Mouse (Mus musculus) neural tube, embryonic 14.5 days (tissue): ENCODE results near the gene Rin3. TPM values are rescaled to one million over a fixed set of nuclear protein-coding genes. Genes with fewer than 3 reads are reported as not detected.

Experiments
- ATAC-seq: fragments of 200-750 bp; cut with Nextera tagmentation; 2 replicates; pipeline ENCODE4 v1.8.0; 2017; ENCODE audit warnings: low read depth, mild to moderate bottlenecking, moderate TSS enrichment, moderate library complexity
- H3K27ac ChIP-seq: fragments of 300-500 bp; sonication (generic); 2 replicates; pipeline ENCODE4 v1.5.1; 2014; ENCODE audit warnings: low read depth, mild to moderate bottlenecking, control low read depth, low read length, moderate library complexity, mixed read lengths
- H3K27me3 ChIP-seq: fragments of 300-500 bp; sonication (generic); 2 replicates; pipeline ENCODE4 v1.6.1; 2014; ENCODE audit warnings: low read length; ENCODE audit not compliant: control insufficient read depth, insufficient read depth
- H3K36me3 ChIP-seq: fragments of 300-500 bp; sonication (generic); 2 replicates; pipeline ENCODE4 v1.6.1; 2014; ENCODE audit warnings: low read length, mixed read lengths; ENCODE audit not compliant: control insufficient read depth, insufficient read depth
- H3K4me1 ChIP-seq: fragments of 300-500 bp; sonication (generic); 2 replicates; pipeline ENCODE4 v1.6.1; 2014; ENCODE audit warnings: low read length; ENCODE audit not compliant: control insufficient read depth, insufficient read depth
- H3K4me2 ChIP-seq: fragments of 300-500 bp; sonication (generic); 2 replicates; pipeline ENCODE4 v1.6.1; 2014; ENCODE audit warnings: mild to moderate bottlenecking, low read depth, low read length, control low read depth
- H3K4me3 ChIP-seq: fragments of 300-500 bp; sonication (generic); 2 replicates; pipeline ENCODE4 v1.5.1; 2014; ENCODE audit warnings: low read depth, low read length, control low read depth, mixed read lengths
- H3K9ac ChIP-seq: fragments of 300-500 bp; sonication (generic); replicated peaks from 2 replicates; pipeline ENCODE4 v1.6.1; 2014; ENCODE audit warnings: low read depth, mild to moderate bottlenecking, control low read depth, low read length, mixed read lengths
- H3K9me3 ChIP-seq: fragments of 300-500 bp; sonication (generic); 2 replicates; pipeline ENCODE4 v1.6.1; 2016; ENCODE audit warnings: low read length; ENCODE audit not compliant: control insufficient read depth
- WGBS: fragments of 180-500 bp; shearing (Covaris S2); extraction: QIAGEN DNeasy Blood & Tissue Kit; methylation state at CpG from one replicate; pipeline ENCODE4 v1.1.7; 2014; 5-methylcytosine and 5-hydroxymethylcytosine counted together
- polyA plus RNA-seq: library from polyadenylated mRNA; unstranded; fragments of >200 nt; fragmentation: Nextera tagmentation; extraction: Ambion mirVana; gene quantifications from 2 replicates; pipeline ENCODE4 v1.2.1, GENCODE M21; 2014

Gene Rin3
- polyA plus RNA-seq, 1 experiment from 2014 or later: 0.95 TPM

- ATAC-seq: no peak
- WGBS: 69% methylated on average over 3 of the region's 3 CpGs
Measured at GRCm38 (mm10) chr12:102251985-102252384, 30.9 kb upstream of the Rin3 start.

GRCm38 (mm10) chr12:102252525-102252924 is 30.3 kb upstream of the Rin3 start:
- WGBS: 69% methylated on average over 1 of the region's 1 CpGs
- Histone ChIP-seq H3K4me2 (no peak overlapping the region), H3K4me3 (no peak overlapping the region), H3K36me3 (no peaks in the 10 kb centered on the region), H3K9me3 (no peaks in the 10 kb centered on the region), H3K4me1 (0 out of 2 replicates have a peak, but pooled peaks cover 3% of the 10 kb centered on the region), H3K27ac (no peak overlapping the region), H3K9ac (no peak overlapping the region), H3K27me3 (no peaks in the 10 kb centered on the region)
- no peak for ATAC-seq

More at GRCm38 (mm10) chr12:102251985-102252384, 30.9 kb upstream of the Rin3 start:
- no peak overlapping the region for H3K4me3 ChIP-seq
- no peaks in the 10 kb centered on the region for H3K9me3 ChIP-seq
- H3K4me1 ChIP-seq: 0 out of 2 replicates have a peak, but pooled peaks cover 3% of the 10 kb centered on the region
- no peak overlapping the region for H3K4me2 ChIP-seq
- H3K9ac ChIP-seq: no peak overlapping the region
- H3K27ac ChIP-seq: no peak overlapping the region
- no peaks in the 10 kb centered on the region for H3K27me3 ChIP-seq
- no peaks in the 10 kb centered on the region for H3K36me3 ChIP-seq

GRCm38 (mm10) chr12:102255012-102255411 is 27.8 kb upstream of the Rin3 start:
- H3K9ac ChIP-seq: no peak overlapping the region

GRCm38 (mm10) chr12:102258522-102259112 is 24.2 kb upstream of the Rin3 start:
- WGBS: 82% methylated on average over 3 of the region's 3 CpGs
- Histone ChIP-seq H3K36me3 (no peaks in the 10 kb centered on the region), H3K4me3 (no peak overlapping the region), H3K27me3 (no peaks in the 10 kb centered on the region), H3K4me2 (no peak overlapping the region), H3K9me3 (no peaks in the 10 kb centered on the region), H3K27ac (no peak overlapping the region), H3K9ac (no peak overlapping the region), H3K4me1 (no peaks in the 10 kb centered on the region)
- ATAC-seq: no peak

More at GRCm38 (mm10) chr12:102255012-102255411, 27.8 kb upstream of the Rin3 start:
- Histone ChIP-seq H3K36me3 (no peaks in the 10 kb centered on the region), H3K4me2 (no peak overlapping the region), H3K27ac (no peak overlapping the region), H3K9me3 (no peaks in the 10 kb centered on the region), H3K4me1 (0 out of 2 replicates have a peak, but pooled peaks cover 3% of the 10 kb centered on the region), H3K4me3 (no peak overlapping the region), H3K27me3 (no peaks in the 10 kb centered on the region)
- no peak for ATAC-seq

- ATAC-seq: no peak
- H3K9ac ChIP-seq: no peak overlapping the region
Measured at GRCm38 (mm10) chr12:102261933-102262396, 20.9 kb upstream of the Rin3 start.

GRCm38 (mm10) chr12:102262809-102263208 is 20.0 kb upstream of the Rin3 start:
- no peak overlapping the region for H3K4me2 ChIP-seq
- no peak overlapping the region for H3K9ac ChIP-seq
- ATAC-seq: no peak
- no peaks in the 10 kb centered on the region for H3K4me1 ChIP-seq
- H3K36me3 ChIP-seq: no peaks in the 10 kb centered on the region
- no peak overlapping the region for H3K4me3 ChIP-seq
- no peaks in the 10 kb centered on the region for H3K9me3 ChIP-seq
- 98% methylated on average over 2 of the region's 2 CpGs for WGBS
- H3K27ac ChIP-seq: no peak overlapping the region
- no peaks in the 10 kb centered on the region for H3K27me3 ChIP-seq

More at GRCm38 (mm10) chr12:102261933-102262396, 20.9 kb upstream of the Rin3 start:
- 65% methylated on average over 8 of the region's 8 CpGs for WGBS
- no peaks in the 10 kb centered on the region for H3K9me3 ChIP-seq
- H3K27ac ChIP-seq: no peak overlapping the region
- H3K27me3 ChIP-seq: no peaks in the 10 kb centered on the region
- H3K36me3 ChIP-seq: no peaks in the 10 kb centered on the region
- H3K4me3 ChIP-seq: no peak overlapping the region
- no peaks in the 10 kb centered on the region for H3K4me1 ChIP-seq
- no peak overlapping the region for H3K4me2 ChIP-seq

- no peaks in the 10 kb centered on the region for H3K4me1 ChIP-seq
- H3K9me3 ChIP-seq: no peaks in the 10 kb centered on the region
- H3K9ac ChIP-seq: no peak overlapping the region
- H3K4me3 ChIP-seq: no peak overlapping the region
- no peak overlapping the region for H3K4me2 ChIP-seq
- ATAC-seq: no peak
- H3K27ac ChIP-seq: no peak overlapping the region
- H3K27me3 ChIP-seq: no peaks in the 10 kb centered on the region
- H3K36me3 ChIP-seq: no peaks in the 10 kb centered on the region
Measured at GRCm38 (mm10) chr12:102263249-102263648, 19.6 kb upstream of the Rin3 start.

GRCm38 (mm10) chr12:102266433-102266832 is 16.4 kb upstream of the Rin3 start:
- Histone ChIP-seq H3K27me3 (no peaks in the 10 kb centered on the region), H3K9me3 (no peaks in the 10 kb centered on the region), H3K27ac (no peak overlapping the region), H3K36me3 (no peaks in the 10 kb centered on the region), H3K4me1 (no peaks in the 10 kb centered on the region), H3K4me2 (no peak overlapping the region), H3K9ac (no peak overlapping the region), H3K4me3 (no peak overlapping the region)
- WGBS: 92% methylated on average over 8 of the region's 8 CpGs
- ATAC-seq: no peak

- Histone ChIP-seq H3K9ac (no peak overlapping the region), H3K9me3 (no peaks in the 10 kb centered on the region), H3K36me3 (no peaks in the 10 kb centered on the region), H3K27me3 (no peaks in the 10 kb centered on the region), H3K4me1 (no peaks in the 10 kb centered on the region), H3K27ac (no peak overlapping the region), H3K4me2 (no peak overlapping the region), H3K4me3 (no peak overlapping the region)
- 54% methylated on average over 2 of the region's 2 CpGs for WGBS
- no peak for ATAC-seq
Measured at GRCm38 (mm10) chr12:102269144-102269543, 13.7 kb upstream of the Rin3 start.
